Mouse (Mus musculus): ENCODE measurements around the gene Srf.

DNA sequence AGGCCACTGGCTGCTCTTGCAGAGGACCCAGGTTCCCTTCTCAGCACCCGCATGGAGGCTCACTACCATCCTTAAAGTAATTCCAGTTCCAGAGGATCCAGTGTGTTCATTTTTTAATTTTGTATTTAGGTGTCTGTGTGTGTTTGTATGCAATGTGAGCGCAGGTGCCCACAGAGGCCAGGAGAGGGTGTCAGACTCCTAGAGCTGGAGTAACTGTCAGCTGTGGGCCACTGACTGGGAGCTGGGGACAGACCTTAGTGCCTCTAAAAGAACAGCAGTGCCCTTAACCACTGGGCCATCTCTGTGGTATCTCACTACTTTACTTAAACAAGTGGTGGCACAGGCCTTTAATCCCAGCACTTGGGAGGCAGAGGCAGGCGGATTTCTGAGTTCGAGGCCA lies 47.3 kb upstream of the Srf start:
- TF ChIP-seq GATA1 (IDR thresholded peaks at IDR 0.05; ENCODE audit: low read length) = no peak
- TF ChIP-seq TAL1 (IDR thresholded peaks at IDR 0.05; ENCODE audit: low read length) = no peak

Data from erythroblast, embryonic 14.5 days (primary cell).